Mouse (Mus musculus) MN1 (cell line): Measurements from ENCODE around the gene Kcnk3.

Source experiments
- DNase-seq: peaks from one replicate; pipeline ENCODE4 v3.0.0-alpha.2; 2016; ENCODE audit warnings: low spot score

Gene Kcnk3

GRCm38 (mm10) chr5:30643477-30644179 is 55.7 kb downstream of the Kcnk3 start:
- DNase-seq, result no peak

DNA sequence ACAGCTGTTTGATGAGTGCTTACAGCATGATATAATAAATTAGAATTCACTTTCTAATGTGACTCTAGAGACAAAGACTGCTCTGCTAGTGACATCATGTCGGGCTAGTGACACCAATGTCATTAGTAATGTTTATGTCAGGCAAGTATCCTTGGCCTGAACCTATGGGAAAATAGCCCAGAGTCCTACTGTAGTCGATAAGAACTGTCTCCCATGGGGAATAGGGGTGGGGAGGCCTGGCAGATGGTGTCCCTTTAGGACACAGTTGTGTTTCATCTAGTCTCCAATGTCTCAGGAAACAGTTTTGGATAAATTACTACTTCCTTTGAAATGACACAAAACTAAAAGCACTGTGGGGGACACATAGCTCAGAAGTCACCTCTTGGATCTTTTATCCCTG is 58.1 kb downstream of the Kcnk3 start:
- DNase-seq, result no peak

DNA sequence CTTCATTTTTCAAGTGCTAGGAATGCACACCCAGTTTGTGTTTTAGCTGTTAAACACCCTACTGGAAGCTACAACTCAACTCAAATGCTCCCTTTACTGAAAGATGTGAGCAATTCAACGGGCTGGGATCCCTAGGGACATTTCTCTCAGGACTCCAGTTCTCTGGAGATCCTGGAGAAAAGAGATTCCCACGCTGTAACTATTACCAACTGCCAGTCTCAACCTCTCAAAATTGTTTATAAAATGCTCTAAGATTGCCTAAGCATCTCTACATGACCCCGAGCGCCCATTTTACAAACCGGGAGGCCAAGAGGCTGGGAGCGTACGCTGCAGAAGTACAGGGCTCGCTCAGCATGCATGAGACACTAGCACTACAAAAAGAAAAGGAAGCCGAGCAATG is 59.4 kb downstream of the Kcnk3 start:
- DNase-seq, result peak; percentile 39

- peak; percentile 84 for DNase-seq
Measured at GRCm38 (mm10) chr5:30647815-30648560, 60.0 kb downstream of the Kcnk3 start, which contains the start of gene Slc35f6. Slc35f6 (plus strand) TSS chr5:30647933.

DNA sequence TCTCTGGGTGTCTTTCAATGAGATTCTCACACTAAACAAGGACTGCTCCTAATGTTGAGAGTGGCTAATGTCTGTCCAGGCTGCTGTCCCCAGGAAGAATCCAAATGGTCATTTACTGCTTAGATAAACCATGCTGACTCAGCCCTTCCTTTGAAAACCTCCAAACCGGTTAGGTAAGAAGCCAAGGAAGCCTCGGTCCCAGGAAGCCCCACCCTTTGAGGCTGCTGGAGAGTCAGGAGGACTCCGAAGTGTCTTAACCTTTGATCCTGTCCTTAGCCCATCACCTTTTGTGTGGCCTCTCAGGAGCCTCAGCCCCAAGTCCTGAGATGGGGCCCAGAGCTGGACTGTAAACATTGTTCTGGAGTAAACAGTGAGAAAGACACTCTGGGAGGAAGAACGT is 61.6 kb downstream of the Kcnk3 start:
- no peak for DNase-seq

GRCm38 (mm10) chr5:30650756-30651155 is 62.8 kb downstream of the Kcnk3 start:
- DNase-seq, result no peak

DNA sequence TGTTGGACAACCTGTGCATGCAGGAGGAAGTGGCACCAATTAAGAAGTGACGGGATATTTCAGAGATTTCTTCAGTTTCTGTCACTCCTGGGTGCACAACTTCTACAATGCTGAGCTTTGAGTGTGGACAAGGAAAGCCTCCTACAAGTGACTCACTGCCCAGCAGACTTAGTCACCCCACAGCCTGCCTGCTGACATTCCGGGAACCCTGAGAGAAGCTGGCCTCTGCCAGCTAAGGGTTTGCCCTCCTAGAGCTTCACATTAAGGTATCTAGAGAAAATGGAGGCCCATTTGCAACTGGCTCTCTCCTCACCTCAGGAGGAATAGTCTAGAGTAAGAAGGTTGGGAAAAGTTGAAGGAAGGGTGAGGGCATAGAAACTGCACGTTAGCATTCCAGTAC is 63.6 kb downstream of the Kcnk3 start:
- DNase-seq, result no peak

GRCm38 (mm10) chr5:30653246-30653645 is 65.3 kb downstream of the Kcnk3 start:
- no peak for DNase-seq

GRCm38 (mm10) chr5:30655042-30655441 is 67.1 kb downstream of the Kcnk3 start:
- no peak for DNase-seq

GRCm38 (mm10) chr5:30655526-30656195 is 67.7 kb downstream of the Kcnk3 start:
- DNase-seq, result no peak

DNA sequence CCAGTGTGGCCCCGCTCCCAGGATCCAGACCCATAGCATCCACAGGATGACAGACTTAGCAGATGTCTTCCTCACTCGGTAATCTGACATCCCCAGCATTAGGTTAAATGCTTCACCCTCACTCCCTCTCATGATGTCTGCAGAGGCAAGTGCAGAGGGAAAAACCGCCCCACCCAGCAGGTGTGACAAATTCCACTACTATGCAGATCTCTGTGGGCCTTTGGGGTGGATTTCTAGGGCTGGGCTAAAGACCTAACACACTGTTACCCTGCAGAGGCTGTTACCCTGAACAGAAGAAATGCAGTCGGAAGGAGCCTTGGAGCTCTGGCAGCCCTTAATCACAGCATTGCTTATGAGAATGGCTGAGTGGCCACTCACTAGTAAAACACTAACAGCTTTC is 71.1 kb downstream of the Kcnk3 start:
- DNase-seq, result no peak

DNA sequence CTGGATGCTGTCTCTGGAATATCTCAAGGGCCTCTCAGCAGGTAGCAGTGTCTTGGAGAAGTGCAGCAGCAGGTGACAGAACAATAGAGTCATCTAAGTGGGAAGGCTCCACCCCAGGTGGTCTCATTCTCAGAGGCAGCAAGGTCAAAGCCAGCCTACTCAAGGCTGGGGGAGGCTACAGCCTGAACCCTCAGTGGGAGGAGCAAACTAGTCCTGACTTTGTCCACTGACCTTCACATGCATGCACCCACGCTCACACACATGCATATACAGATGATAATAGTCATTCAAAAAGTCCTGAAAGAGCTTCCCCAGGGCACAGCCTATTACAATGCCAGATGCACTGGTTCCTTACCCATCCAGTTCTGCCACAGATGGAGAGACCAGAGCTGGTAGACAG is 72.3 kb downstream of the Kcnk3 start:
- DNase-seq, result no peak

- no peak for DNase-seq
Measured at GRCm38 (mm10) chr5:30660813-30661212, 72.8 kb downstream of the Kcnk3 start.

DNA sequence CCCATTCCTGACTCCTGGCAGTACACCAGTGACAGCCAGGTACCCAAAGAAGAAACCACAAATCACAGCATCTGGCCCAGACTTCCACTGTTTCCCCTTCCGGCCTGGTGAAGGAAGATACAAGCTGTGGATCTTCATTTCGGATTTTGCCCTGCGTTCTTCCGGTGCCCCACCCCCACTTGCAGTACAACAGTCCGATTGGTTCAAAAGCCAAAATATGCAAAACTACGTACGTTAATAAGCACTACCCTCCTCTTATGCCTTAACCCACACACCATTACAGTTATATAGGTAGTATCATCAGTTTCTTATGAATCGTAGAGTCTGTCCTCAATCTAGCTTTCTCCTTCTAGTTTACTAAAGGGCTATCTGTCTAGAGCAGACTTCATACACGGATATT is 77.4 kb downstream of the Kcnk3 start:
- no peak for DNase-seq

DNA sequence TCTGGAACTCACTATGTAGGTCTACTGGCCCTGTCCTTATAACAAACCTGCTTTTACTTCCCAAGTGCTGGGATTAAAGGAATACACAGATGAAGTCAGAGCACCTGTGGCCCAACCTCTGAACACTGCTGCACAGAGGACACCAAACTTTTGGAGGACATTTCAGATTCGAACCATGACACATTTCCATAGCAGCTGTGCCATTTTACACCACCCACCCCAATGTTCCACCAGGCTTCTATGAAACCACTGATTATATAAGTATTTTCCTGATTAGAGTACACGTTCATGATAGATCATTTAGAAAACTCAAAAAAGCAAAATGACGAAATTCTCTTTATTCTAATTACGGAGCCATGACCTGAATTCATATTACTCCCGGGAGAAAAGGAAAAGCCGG is 78.0 kb downstream of the Kcnk3 start:
- DNase-seq, result no peak

- DNase-seq, result peak; percentile 95
Measured at GRCm38 (mm10) chr5:30666391-30667195, 78.6 kb downstream of the Kcnk3 start, which contains the start of gene Cenpa. Cenpa (plus strand) TSS chr5:30666777.

- no peak for DNase-seq
Measured at GRCm38 (mm10) chr5:30667215-30667614, 79.2 kb downstream of the Kcnk3 start.

GRCm38 (mm10) chr5:30667686-30668085 is 79.7 kb downstream of the Kcnk3 start:
- DNase-seq, result no peak

DNA sequence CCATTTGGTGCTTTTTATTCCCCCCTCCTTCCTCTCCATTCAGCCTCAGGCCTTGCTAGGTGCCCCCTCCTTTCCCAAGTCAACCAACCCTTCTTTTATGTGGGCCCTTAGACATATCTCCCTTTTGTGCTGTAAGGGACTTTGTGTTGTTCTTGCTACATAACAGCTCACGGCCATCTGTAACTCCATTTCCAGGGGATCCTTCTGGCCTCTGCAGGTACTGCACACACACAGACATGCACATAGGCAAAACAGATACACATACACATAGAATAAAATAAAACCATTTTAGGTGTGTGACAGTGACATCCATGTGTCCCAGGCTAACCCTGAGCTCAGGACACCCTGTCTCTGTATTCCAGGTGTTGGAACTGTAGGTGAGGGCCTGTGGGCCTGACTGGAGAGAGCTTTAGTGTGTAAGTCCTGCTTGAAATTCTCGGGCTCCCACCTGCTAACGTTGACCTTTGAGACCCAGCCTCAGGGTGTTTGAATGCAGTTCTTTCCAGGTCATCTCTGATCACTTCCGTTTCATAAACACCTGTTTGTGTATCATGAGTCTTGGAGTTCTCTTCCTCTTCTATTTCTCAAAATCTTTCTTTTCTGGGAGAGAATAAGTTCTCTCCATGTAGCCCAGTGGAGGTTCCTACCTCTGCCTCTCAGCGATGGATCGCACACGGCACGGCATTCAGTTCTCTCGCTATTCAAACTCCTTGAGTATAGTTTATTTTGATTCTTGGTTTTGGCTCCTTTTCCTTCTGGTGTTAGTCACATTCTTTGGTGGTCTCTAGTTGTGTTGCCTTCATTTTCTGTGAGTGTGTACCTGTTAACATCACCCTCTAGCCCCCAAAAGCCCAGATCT is 80.9 kb downstream of the Kcnk3 start:
- DNase-seq, result no peak

GRCm38 (mm10) chr5:30669496-30669830 is 81.5 kb downstream of the Kcnk3 start:
- no peak for DNase-seq

- DNase-seq, result no peak
Measured at GRCm38 (mm10) chr5:30670091-30670490, 82.1 kb downstream of the Kcnk3 start.
